Mouse (Mus musculus) granulocyte monocyte progenitor cell, adult 5-6 weeks (primary cell): ENCODE measurements around the gene Olfr1. TPM values are rescaled to one million over a fixed set of nuclear protein-coding genes. Genes with fewer than 3 reads are reported as not detected.

Experiments
- ATAC-seq: replicated peaks from 2 replicates; pipeline ENCODE4 v1.8.0; 2016; ENCODE audit warnings: mild to moderate bottlenecking, moderate TSS enrichment, inconsistent platforms; ENCODE audit not compliant: poor library complexity, severe bottlenecking
- total RNA-seq, 2 experiments: library from RNA; stranded (forward) in 1 of 2; stranded (reverse) in 1 of 2; fragments of 200-712, 200-1000 nt in 1 of 2; fragments of >200 nt in 1 of 2; fragmentation: Nextera tagmentation in 1 of 2; gene quantifications; 2 replicates each; pipeline ENCODE4 v1.2.3; 2014 to 2017

The Olfr1 gene
- total RNA-seq (2014; fragmentation: Nextera tagmentation) (not detected in 2 replicates), total RNA-seq (2017) (not detected in 2 replicates)

- no peak for ATAC-seq
Observed at GRCm38 (mm10) chr11:73399514-73399913, at the start of gene Olfr1. Gene Olfr1, minus strand, starts transcription at chr11:73399614.

GRCm38 (mm10) chr11:73428377-73428776 lies 29.0 kb upstream of the Olfr1 start, which contains the start of gene Olfr378:
Gene Olfr378, minus strand, starts transcription at chr11:73428477.
- no peak for ATAC-seq

GRCm38 (mm10) chr11:73395374-73395773 lies 4.0 kb downstream of the Olfr1 start:
- ATAC-seq = no peak

GRCm38 (mm10) chr11:73370946-73371345 lies 28.5 kb downstream of the Olfr1 start, which contains the start of gene Olfr376:
Gene Olfr376, plus strand, starts transcription at chr11:73371246.
- ATAC-seq = no peak

- ATAC-seq = no peak
Observed at GRCm38 (mm10) chr11:73350483-73350882, 48.9 kb downstream of the Olfr1 start, which contains the start of gene Olfr20. Gene Olfr20, plus strand, starts transcription at chr11:73350783.

Other genes with a start within 250 kb of the Olfr1 start
- not detected in 2 replicates for gene P2rx5, start 239.2 kb downstream of the Olfr1 start, total RNA-seq (2014; fragmentation: Nextera tagmentation)
- not detected in 2 replicates for gene P2rx5, start 239.2 kb downstream of the Olfr1 start, total RNA-seq (2017)
- 71.0 and 77.9 TPM in 2 replicates for gene Emc6, start 222.6 kb downstream of the Olfr1 start, total RNA-seq (2014; fragmentation: Nextera tagmentation)
- 50.7 and 76.5 TPM in 2 replicates for gene Emc6, start 222.6 kb downstream of the Olfr1 start, total RNA-seq (2017)
- gene Tax1bp3, start 222.5 kb downstream of the Olfr1 start, total RNA-seq (2014; fragmentation: Nextera tagmentation) = 10.4 and 19.9 TPM in 2 replicates
- gene Tax1bp3, start 222.5 kb downstream of the Olfr1 start, total RNA-seq (2017) = 6.3 and 11.7 TPM in 2 replicates
- gene Ctns, start 200.6 kb downstream of the Olfr1 start, total RNA-seq (2014; fragmentation: Nextera tagmentation) = 24.7 and 26.8 TPM in 2 replicates
- gene Ctns, start 200.6 kb downstream of the Olfr1 start, total RNA-seq (2017) = 15.6 and 17.5 TPM in 2 replicates
- 1.8 and 1.9 TPM in 2 replicates for gene Shpk, start 200.2 kb downstream of the Olfr1 start, total RNA-seq (2014; fragmentation: Nextera tagmentation)
- 1.8 and 3.1 TPM in 2 replicates for gene Shpk, start 200.2 kb downstream of the Olfr1 start, total RNA-seq (2017)
- gene Trpv1, start 165.3 kb downstream of the Olfr1 start, total RNA-seq (2014; fragmentation: Nextera tagmentation) = not detected in 2 replicates
- not detected in 2 replicates for gene Trpv1, start 165.3 kb downstream of the Olfr1 start, total RNA-seq (2017)
- not detected in 2 replicates for gene Trpv3, start 132.2 kb downstream of the Olfr1 start, total RNA-seq (2014; fragmentation: Nextera tagmentation)
- gene Trpv3, start 132.2 kb downstream of the Olfr1 start, total RNA-seq (2017) = not detected in 2 replicates
- not detected in 2 replicates for gene Aspa, start 70.0 kb downstream of the Olfr1 start, total RNA-seq (2014; fragmentation: Nextera tagmentation)
- gene Aspa, start 70.0 kb downstream of the Olfr1 start, total RNA-seq (2017) = 0.62 and 1.9 TPM in 2 replicates
- not detected in 2 replicates for gene Gm49340, start 69.9 kb downstream of the Olfr1 start, total RNA-seq (2014; fragmentation: Nextera tagmentation)
- not detected in 2 replicates for gene Gm49340, start 69.9 kb downstream of the Olfr1 start, total RNA-seq (2017)
- gene Spata22, start 69.9 kb downstream of the Olfr1 start, total RNA-seq (2014; fragmentation: Nextera tagmentation) = not detected in 2 replicates
- not detected in 2 replicates for gene Spata22, start 69.9 kb downstream of the Olfr1 start, total RNA-seq (2017)
- not detected in 2 replicates for gene Olfr20, start 48.8 kb downstream of the Olfr1 start, total RNA-seq (2014; fragmentation: Nextera tagmentation)
- gene Olfr20, start 48.8 kb downstream of the Olfr1 start, total RNA-seq (2017) = not detected in 2 replicates
- gene Olfr376, start 28.4 kb downstream of the Olfr1 start, total RNA-seq (2014; fragmentation: Nextera tagmentation) = not detected in 2 replicates
- gene Olfr376, start 28.4 kb downstream of the Olfr1 start, total RNA-seq (2017) = not detected in 2 replicates
- gene Olfr378, start 28.9 kb upstream of the Olfr1 start, total RNA-seq (2014; fragmentation: Nextera tagmentation) = not detected in 2 replicates
- gene Olfr378, start 28.9 kb upstream of the Olfr1 start, total RNA-seq (2017) = not detected in 2 replicates
- not detected in 2 replicates for gene Olfr380, start 57.9 kb upstream of the Olfr1 start, total RNA-seq (2014; fragmentation: Nextera tagmentation)
- gene Olfr380, start 57.9 kb upstream of the Olfr1 start, total RNA-seq (2017) = not detected in 2 replicates
- gene Olfr381, start 92.0 kb upstream of the Olfr1 start, total RNA-seq (2014; fragmentation: Nextera tagmentation) = not detected in 2 replicates
- gene Olfr381, start 92.0 kb upstream of the Olfr1 start, total RNA-seq (2017) = not detected in 2 replicates
- not detected in 2 replicates for gene Olfr382, start 117.6 kb upstream of the Olfr1 start, total RNA-seq (2014; fragmentation: Nextera tagmentation)
- gene Olfr382, start 117.6 kb upstream of the Olfr1 start, total RNA-seq (2017) = not detected in 2 replicates
- gene Olfr385, start 193.4 kb upstream of the Olfr1 start, total RNA-seq (2014; fragmentation: Nextera tagmentation) = not detected in 2 replicates
- gene Olfr385, start 193.4 kb upstream of the Olfr1 start, total RNA-seq (2017) = not detected in 2 replicates
- gene Olfr384, start 199.0 kb upstream of the Olfr1 start, total RNA-seq (2014; fragmentation: Nextera tagmentation) = not detected in 2 replicates
- not detected in 2 replicates for gene Olfr384, start 199.0 kb upstream of the Olfr1 start, total RNA-seq (2017)